Mouse (Mus musculus) ovary, adult 10 weeks (tissue): ENCODE data around the gene Paics. TPM values are rescaled to one million over a fixed set of nuclear protein-coding genes. Genes with fewer than 3 reads are reported as not detected.

Experiments
- polyA plus RNA-seq: library from polyadenylated mRNA; stranded (reverse); fragments of 350-450 nt; fragmentation: Illumina TruSeq; extraction: RNeasy Lipid Tissue Mini Kit (QIAGEN cat#74804); gene quantifications from one replicate; pipeline ENCODE4 v1.2.3, GENCODE M21; 2014

Gene Paics
- polyA plus RNA-seq: 312 TPM

DNA sequence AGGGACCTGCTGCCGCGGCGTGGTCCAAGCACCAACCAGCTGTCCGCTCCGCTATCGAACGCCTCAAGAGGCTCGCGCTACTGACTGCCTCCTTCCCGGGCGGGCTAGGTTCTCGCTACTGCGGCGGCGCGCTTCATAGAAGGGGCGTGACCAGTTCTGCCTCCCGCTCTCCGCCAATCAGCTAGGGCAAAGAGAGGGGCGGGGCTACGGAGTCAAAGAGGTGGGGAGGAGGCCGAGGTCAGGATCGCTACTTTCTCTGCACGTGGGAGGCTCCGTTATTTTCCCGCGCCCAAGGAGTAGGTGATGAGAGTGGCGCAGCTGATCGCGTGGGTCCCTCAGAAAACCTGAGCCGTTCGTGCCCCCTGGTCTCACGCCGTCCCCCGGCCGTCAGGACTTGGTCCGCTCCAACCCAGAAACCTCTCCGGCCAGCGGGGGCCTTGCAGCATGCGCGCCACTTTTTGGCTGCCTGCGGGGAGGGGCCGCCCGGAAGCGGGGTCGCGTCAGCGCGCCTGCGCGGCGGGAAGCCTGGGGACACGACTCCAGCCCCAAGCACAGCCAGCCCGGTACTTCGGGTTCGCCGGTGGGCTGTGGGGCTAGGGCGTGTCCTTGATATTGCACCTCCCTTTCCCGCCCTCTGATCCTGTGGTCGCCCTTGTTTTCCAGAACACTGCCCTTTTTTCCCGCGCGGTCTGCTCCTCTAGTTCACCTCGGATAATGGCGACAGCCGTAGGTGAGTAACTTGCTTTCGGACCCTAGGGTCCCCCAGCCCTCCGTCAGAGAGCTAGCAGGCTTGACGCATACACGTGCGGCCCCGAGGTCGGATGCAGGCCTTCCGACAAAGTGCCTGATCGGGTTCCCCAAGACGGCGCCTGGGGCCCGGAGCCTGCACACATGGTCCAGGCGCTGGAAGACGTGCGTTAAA lies at the start of gene Paics, which contains the start of gene Ppat:
TSS of gene Paics (plus strand) at position 202 of the 922 bp plus-strand sequence.
TSS of gene Ppat (minus strand) at position 473 of the 922 bp plus-strand sequence.

DNA sequence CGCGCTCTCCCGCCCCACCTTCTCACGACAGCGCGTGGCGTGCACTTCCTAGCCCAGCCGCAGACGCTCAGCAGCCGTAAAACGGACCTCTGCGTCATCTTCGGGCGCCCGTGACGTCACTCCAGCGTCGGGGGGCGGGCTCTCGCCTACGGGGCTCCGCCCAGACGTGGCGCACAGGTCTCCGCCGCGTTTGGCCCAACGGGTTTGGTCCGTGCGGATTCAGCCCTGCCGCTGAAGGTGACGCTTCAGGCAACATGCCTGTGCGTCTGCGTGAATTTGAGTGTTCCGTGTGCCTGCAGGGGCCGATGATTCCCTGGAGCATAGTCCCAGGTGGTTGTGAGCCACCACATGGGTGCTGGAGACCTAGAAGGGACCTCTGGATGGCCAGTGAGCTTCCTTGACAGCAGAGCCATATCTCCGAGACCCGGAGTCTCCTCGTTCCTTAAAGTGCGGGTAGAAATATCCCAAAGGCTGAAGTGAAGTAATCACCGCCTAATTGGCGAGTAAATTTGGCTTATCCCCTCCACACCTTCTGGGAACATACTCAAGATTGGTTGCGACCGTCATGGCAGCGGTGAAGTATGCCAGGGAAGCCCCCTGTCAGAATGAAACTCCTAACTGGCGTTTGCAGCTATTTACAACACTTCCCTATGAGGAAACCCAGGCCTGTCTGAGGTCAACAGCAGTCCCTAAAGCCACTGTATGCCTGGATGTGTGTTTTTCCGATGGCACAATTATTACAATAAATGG lies 45.5 kb upstream of the Paics start, which contains the start of gene Aasdh:
TSS of gene Aasdh (minus strand) at position 110 of the 750 bp plus-strand sequence.

DNA sequence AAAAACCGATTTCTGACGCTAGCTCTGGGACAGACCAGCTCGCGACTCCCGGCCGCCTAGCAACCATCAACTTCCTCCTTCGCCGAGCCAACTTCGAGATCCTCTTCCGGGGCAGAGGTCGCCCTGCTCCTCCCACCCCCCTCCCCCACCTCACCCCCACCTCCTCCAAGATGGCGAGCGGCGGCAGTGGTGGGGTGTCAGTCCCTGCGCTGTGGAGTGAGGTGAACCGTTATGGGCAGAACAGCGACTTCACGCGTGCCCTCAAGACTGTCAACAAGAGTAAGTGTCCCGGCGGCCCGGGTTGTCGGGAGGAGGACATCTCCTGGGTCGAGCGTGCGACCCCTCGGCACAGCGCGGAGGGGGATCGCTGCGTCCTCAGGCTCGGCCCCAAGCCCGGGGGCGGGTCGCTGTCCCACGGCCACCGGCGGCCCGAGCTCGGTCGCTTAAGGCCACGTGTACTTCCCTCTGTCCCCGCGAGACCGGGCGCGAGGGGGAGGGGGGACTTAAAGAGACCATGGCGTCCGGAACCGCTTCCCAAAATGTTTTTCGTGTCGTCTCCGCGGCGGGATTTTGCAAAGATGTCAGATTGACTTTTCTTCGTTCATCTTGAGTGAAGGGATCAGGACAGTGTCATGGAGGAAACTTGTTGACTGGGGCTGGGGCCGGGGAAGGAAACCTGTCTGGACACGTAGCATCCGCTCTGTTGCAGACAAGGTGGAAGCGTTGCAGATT lies 23.6 kb downstream of the Paics start, which contains the start of gene Srp72:
TSS of gene Srp72 (plus strand) at position 130 of the 732 bp plus-strand sequence.

DNA sequence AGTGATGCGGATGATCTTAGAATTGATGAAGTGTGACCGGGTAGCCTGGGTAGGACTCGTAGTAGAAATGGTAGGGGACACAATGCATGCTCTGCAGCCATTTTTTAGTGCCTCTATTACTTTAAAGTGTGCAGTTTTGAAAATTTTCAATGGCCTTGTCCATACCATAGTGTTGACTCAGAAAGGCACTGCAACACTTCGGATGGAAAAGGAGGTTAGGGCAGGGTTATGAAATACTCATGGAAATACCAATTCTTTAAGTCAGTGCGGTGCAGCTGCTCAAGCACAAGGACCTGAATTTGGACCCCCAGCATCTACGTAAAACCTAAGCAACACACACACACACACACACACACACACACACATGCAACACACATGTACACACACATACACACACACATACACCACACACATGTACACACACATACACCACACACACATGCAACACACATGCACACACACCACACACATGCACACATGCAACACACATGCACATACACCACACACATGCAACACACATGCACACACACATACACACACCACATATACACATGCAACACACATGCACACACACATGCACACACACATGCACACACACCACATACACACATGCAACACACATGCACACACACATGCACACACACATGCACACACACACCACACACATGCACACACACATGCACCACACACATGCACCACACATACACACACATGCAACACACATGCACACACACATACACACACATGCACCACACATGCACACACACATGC lies 53.1 kb downstream of the Paics start, which contains the start of gene Arl9:
TSS of gene Arl9 (plus strand) at position 5 of the 771 bp plus-strand sequence.

DNA sequence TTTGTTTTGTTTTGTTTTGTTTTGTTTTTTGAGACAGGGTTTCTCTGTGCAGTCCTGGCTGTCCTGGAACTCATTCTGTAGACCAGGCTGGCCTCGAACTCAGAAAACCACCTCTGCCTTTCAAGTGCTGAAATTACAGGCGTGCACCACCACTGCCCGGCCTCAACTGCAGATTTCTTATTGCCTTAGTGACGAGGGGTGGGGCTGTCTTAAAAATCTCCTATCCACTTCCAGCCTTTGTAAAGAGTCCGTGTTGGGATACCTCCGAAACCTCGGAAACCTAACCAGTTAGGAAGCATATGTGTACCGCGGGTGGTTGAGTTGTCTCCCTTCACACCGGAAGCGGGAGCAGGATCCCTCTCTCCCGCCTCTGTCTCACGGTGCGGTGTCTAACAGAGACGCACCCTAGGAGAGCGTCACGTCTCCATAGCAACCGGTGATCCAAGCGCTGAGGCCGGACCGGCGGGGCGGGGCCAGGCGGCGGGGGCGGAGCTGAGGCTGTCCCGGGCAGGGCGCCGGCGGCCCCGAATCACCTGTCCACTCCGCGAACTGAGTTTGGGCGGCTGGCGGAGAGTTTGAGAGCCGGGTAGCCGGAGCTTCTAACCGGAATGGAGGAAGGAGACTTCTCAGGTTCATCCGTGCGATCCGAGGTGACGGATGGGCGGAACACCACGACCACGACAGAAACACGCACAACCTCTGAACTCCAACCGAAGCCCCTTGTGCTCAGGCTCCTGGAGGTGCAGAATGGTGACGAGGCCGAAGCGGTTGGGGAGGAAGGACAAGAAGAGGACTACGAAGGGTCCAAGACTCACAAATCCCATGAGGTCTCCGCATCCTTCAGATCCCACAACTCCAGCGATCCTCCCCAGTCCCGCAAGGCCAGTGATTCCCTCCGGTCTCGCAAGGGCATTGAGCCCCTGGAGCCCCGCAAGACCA lies 64.7 kb downstream of the Paics start, which contains the start of gene Thegl:
TSS of gene Thegl (plus strand) at position 480 of the 939 bp plus-strand sequence.

Other genes with a start within 250 kb of the Paics start
- 23.8 TPM for gene Aasdh, start 45.8 kb upstream of the Paics start, polyA plus RNA-seq
- gene Ppat, start 271 bp downstream of the Paics start, polyA plus RNA-seq: 101 TPM
- 245 TPM for gene Srp72, start 23.4 kb downstream of the Paics start, polyA plus RNA-seq
- not detected for gene Arl9, start 52.7 kb downstream of the Paics start, polyA plus RNA-seq
- not detected for gene Thegl, start 64.7 kb downstream of the Paics start, polyA plus RNA-seq
- gene Hopx, start 163.8 kb downstream of the Paics start, polyA plus RNA-seq: 3.9 TPM